Mouse (Mus musculus): ENCODE data around the gene Socs5.

Gene Socs5

DNA sequence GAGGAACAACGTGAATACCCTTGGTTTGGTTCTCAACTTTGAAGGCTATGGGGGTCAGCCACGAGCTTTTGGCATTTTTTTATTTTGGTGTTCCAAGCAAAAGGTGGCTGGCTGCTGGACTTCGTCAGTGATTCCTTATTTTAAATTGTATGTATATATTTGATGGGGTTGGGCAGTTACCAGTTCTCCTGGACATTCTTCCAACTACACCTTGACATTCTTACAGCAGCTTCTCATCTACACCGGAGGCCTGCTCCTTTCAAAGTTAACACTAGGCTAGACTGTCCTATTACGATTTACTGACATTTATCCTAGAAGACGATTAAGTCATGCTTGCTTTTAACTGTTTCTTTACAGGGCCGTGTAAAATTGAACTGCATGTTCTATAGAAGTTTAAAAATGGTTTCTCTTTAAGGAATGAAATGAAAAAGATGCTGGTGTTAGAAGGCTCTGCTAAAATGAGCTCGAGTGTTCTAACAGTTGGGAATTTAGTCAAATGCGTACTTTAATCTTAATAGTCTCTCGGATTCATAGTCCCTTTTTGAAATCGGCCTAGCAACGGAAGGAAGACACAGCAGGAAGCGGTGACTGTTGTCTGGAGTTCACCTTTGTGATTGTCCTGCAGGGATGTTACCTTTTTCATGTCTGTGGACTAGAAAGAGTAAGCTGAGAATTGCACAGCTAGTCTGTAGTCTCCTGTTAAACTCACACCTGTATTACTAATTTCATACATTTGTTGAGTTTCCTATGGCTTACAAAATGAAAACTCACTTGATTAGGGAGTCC is 1.2 kb downstream of the Socs5 start:
- DNase-seq (ENCODE audit: low read depth), result peak; percentile 32

DNA sequence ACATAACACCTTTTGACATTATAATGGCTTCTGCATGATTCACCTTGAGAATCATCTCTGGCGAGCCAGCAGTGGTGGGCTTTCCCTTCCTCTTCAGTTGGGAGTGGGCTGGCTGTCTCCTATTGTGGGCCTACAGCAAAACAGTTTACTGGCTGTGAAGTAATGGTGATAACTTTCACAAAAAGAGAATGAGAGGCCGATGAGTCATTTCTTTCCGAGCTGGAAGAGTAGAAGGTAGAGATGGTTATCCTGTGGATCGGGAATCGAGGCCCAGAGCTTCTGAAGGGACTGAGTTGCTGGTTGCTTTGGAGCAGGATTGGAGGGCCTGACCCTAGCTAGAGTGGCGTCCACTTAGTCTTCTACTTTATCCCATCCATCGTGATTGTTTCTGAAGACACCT is 2.0 kb downstream of the Socs5 start:
- no peak for DNase-seq (ENCODE audit: low read depth)

DNA sequence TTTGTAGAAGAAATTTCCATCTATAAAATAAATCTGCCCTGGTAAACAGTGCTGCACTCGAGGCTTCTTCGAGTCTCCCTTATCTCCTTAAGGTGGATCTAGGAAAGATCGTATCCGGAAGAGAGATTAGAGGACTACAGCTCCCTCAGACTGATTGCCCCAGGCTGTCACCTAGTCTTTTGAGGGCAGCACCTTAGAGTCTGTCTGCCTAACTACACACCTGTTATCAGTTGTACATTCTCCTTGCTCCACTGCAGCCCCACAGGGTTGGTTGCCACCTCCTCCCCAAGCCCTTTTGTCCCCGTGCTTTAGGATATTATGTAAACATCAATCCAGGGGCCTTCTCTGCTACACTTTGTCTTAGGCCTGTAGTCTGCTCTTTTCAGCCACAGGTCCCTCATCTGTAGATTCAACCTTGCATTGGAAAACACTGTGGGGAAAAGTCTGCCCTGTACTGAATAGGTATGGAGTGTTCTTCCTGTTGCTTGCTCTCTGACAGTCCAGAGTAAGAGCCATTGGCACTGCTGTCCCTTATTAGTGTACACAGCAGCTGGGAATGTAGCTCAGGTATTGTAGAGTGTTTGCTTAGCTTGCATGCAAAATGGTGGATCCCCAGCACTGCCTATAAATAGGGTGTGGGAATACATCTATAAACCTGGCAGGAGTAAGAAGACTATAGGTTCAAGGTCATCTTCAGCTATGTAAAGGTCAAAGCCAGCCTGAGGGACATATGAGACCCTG is 5.5 kb downstream of the Socs5 start:
- no peak for DNase-seq (ENCODE audit: low read depth)

- no peak for DNase-seq (ENCODE audit: low read depth)
These were observed 8.1 kb downstream of the Socs5 start for GRCm38 (mm10) chr17:87115615-87116014.

DNA sequence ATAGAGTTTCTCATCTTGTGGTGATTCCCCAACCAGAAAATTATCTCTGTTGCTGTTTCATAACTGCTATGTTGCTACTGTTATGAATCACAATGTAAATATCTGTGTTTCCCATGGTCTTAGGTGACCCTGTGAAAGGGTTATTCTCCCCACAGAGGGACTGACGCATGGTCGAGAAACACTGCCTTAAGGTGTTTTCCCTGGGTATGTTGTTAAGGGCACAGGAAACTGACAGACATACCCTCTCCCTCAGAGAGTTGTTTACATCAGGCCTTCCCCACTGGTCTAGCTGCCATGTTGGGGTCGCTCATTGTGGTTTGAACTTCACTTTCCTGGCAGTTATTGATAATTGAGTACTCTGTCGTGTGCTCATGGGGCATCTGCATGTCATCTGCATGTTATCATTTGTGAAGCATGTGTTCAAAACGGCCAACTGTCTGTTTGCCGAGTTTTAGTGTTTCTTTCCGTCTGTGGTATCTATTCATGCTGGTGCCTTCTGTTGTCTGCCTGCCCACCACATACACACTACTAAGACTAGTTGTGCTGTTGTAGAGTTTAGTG is 11.6 kb downstream of the Socs5 start:
- DNase-seq (ENCODE audit: low read depth), result peak; percentile 17

DNA sequence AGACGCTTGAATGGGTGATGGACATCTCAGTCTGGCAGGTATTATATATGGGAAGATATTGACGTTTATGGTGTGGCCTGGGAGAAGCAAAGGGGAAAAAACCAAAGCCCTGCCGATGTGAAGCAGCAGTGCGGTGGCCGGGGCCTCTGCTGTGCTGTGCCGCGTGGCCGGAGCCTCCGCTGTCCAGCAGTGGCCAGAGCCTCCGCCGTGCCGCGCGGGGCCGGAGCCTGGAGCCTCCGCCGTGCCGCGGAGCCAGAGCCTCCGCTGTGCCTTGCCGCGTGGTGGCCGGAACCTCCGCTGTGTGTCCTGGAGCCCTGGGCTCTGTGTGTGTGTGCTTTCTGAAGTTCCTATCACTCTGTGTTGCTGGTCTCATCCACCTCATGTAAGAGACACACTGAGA is 17.9 kb downstream of the Socs5 start:
- DNase-seq (ENCODE audit: low read depth), result no peak

GRCm38 (mm10) chr17:87132258-87132657 is 24.8 kb downstream of the Socs5 start:
- no peak for DNase-seq (ENCODE audit: low read depth)

DNA sequence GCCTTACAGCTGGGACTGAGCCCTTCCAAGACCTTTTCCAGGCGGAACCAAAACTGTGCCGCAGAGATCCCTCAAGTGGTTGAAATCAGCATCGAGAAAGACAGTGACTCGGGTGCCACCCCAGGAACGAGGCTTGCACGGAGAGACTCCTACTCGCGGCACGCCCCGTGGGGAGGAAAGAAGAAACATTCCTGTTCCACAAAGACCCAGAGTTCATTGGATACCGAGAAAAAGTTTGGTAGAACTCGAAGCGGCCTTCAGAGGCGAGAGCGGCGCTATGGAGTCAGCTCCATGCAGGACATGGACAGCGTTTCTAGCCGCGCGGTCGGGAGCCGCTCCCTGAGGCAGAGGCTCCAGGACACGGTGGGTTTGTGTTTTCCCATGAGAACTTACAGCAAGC is 26.3 kb downstream of the Socs5 start:
- no peak for DNase-seq (ENCODE audit: low read depth)

- DNase-seq (ENCODE audit: low read depth), result no peak
These were observed 27.2 kb downstream of the Socs5 start for GRCm38 (mm10) chr17:87134631-87135030.

DNA sequence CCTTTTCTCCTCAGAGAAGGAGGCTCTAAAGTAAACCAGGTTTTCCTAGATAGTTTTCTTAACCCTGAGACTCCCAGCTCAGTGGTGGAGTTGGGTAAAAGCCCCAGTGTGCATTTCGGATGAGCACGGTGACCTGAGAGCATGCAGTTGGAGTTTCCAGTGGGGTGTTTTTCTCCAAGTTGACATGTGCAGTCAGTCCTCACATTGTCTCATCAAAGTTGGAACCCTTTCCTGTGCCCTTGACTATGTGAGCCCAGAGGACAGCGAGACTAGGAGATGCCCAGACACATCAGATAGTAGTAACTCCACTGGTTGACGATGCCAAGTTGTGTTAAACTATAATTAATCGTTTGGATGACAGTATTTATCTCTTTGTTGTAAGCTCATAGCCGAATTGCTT is 28.3 kb downstream of the Socs5 start:
- no peak for DNase-seq (ENCODE audit: low read depth)

DNA sequence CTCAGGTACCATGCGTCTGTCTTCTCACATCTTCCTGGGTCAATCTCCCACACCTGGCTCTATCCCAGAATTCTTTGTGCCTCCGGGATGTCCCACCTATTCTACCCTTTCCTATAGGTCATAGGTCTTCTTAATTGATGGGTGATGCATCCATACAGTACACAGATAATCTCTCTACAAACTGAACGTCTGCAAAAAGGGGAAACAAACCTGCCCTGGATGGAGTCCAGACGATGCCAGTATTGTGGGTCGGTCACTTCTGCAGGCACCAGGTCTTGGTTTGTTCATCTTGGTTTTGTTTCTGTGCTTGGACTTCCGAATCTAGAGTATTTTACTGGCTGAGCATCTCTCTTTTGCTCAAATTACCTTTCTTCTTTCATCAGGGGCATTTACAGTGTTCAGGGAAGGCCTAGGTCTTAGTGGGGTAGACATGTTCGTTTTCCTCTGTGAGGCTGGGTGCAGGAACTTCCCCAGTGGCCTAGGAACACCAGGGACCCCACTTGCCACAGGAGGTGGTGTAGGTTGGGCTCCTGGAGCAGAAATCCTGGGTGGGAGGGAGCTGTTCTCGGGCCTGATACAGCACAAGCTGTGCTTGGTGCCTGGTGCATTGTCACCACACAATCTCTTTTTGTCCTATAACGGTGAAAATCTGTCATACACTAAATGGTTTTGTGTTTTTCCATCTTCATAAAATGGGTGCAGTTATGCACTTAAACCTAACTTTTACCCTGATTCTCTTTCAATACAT is 33.9 kb downstream of the Socs5 start:
- no peak for DNase-seq (ENCODE audit: low read depth)

- DNase-seq (ENCODE audit: low read depth), result no peak
These were observed 34.8 kb downstream of the Socs5 start for GRCm38 (mm10) chr17:87142271-87142670.

DNA sequence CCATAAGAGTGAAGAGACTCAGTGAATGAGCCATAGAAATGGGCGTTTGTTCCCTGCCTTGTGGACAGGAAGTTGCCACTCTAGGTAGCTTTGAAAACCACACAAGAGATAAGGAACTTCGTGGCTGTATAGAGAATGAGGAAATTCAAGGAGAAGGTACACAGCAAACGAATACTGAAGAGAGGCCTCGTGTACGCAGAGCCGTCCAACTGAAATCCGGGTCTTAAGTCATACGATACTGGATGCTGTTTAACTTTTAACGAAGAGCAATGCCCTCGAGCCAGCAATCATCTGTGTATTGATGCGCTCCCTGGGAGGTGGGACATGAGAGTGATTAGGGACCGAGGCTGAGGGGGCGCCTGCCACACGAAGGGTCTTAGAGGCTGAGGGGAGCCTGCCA is 35.7 kb downstream of the Socs5 start:
- no peak for DNase-seq (ENCODE audit: low read depth)

DNA sequence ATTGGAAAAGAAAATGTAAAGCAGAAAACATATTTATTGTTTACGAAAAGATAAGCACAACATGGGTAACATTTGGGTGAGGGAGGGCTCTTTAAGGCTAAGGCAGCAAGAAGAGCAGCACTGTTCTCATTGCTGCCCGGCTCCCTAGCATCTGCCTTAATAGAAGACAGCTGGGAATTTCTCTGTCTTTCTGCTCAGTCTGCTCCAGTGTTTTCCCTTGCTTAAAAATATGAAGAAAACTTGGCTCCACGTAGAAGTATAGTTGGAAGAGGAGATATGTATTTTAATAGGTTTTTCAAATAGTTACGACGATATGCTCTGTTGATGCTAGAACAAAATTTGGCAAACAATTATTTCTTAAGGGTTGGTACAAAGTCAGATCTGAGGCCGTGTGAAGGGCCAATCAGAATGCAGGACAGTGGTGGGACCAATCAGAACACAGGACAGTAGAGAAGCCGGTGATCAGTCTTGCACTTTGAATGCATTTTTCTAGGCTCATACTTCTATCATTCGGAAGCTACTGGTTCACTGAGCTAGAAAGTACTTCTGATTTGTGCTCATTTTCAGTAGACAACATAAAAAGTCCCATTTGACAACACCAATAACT is 39.0 kb downstream of the Socs5 start:
- no peak for DNase-seq (ENCODE audit: low read depth)

GRCm38 (mm10) chr17:87149762-87150161 is 42.3 kb downstream of the Socs5 start:
- DNase-seq (ENCODE audit: low read depth), result no peak

- peak; percentile 16 for DNase-seq (ENCODE audit: low read depth)
These were observed 45.5 kb downstream of the Socs5 start for GRCm38 (mm10) chr17:87152984-87153383.

GRCm38 (mm10) chr17:87155664-87156063 is 48.2 kb downstream of the Socs5 start:
- DNase-seq (ENCODE audit: low read depth), result no peak

DNA sequence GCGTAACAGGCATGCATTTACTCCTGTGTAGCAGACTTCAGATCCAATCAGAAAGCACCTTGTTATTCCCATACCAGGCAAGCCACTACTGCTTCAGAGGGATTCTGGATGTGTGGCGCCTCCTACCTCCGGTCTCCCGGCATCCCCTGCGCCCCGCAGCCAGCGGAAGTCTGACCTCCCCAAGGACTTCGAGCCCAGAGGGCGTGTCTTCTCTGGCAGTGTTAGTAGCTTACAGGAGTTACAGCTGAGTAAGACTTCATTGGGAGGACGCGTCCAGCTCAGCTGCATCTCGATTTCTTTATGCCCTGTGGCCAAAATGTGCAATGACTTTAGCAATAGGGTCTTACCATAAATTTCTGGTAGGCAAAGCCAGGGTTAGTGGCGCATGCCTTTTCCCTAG is 50.3 kb downstream of the Socs5 start:
- no peak for DNase-seq (ENCODE audit: low read depth)

DNA sequence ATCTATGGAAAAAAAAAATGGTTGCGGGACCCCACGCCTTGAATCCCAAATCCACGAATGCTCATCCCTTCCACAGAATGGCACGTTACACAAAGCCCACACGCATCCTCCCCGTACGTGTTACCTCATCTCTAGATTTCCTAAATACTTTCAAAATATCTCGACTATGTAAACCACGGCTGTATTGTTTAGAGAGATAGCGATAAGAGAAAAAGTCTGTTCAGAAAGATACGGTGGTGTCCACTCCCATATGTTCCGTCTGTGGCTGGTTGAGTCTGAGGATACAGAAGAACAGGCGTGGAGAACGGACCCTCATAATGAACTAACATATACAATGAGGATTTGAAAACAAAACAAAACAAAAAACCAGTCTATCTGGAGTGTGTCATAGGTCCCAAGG is 51.1 kb downstream of the Socs5 start:
- no peak for DNase-seq (ENCODE audit: low read depth)

DNA sequence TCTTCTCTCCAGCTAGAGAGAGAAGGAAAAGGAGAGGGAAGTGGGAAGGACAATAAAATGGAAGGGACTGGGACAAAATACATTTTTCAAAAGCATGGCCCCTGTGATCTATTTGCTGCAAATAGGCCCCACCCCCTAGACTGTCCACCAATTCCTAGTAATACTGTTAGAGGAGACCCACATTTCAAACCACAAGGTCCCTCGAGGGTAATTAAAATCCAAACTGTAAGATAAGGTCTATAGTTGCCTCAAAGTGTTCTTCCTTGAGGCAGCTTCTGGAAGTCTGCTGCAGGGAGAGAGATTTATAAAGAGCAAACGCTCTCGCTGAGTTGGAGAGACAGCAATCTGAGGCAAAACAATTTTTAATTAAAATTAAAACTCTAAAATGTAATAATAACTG is 52.8 kb downstream of the Socs5 start:
- no peak for DNase-seq (ENCODE audit: low read depth)

DNA sequence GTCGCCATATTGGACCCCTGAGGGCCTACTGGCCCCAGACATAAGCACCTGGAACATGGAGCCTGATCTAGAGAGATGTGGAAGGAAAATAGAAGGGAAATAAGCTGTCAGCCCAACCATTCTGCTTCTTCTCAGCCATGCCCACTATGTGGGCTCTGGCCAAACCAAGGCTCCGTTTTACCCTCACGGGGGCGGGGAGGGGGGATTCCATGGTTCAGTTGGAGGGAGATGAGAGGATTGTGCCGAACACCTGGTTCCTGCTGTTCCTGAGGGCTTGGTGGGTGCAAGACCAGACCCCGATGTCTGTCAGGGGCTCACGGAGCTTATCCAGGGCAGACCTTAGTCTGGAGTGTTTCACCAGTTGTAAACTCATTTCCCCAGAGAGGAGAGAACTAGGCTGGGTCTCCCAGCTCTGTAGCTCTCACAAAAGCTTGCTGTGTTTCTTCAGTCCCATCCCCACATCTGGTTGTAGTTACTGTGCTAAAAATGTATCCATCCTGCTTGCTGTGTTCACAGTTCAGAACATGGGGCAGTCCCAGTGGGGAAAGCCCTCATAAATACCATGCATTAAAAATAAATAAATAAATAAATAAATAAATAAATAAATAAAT is 56.9 kb downstream of the Socs5 start:
- DNase-seq (ENCODE audit: low read depth), result no peak

DNA sequence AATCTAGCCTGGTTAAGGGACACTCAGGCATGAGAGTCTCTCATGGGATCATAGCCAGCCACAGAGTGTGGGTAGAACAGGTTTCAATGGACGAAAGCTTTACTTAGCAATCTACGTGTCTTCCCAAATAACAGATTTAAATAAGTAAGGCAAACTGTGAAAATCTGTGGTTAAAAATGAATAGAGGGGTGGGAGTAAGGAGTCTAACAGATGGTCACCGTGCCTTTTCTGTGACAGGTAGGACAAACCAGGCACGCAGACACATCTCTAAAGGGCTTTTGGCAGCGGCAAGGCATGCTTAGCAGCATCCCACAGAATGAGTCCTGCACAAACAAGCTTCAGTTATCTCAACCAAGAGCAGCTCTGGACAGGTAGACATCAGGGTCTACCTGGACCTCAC is 59.9 kb downstream of the Socs5 start:
- no peak for DNase-seq (ENCODE audit: low read depth)
